Mouse (Mus musculus) inflammation-experienced regulatory T-cells, adult 6 months (primary cell): ENCODE measurements around the gene Olfr646. TPM values are rescaled to one million over a fixed set of nuclear protein-coding genes. Genes with fewer than 3 reads are reported as not detected.

Experiments used
- ATAC-seq: one replicate; pipeline ENCODE4 v1.8.0; 2017
- polyA plus RNA-seq, 3 experiments: library from polyadenylated mRNA; unstranded; fragments of 100-300 nt; shearing (Covaris generic); gene quantifications; one replicate each; pipeline ENCODE4 v1.2.1; 2017

Gene Olfr646
- not detected for polyA plus RNA-seq

- no peak for ATAC-seq
Observed at GRCm38 (mm10) chr7:104104757-104104972, at the start of gene Olfr646. TSS of gene Olfr646 (plus strand) at chr7:104104873.

GRCm38 (mm10) chr7:104059215-104059614 lies 45.5 kb upstream of the Olfr646 start:
- no peak for ATAC-seq

- no peak for ATAC-seq
Observed at GRCm38 (mm10) chr7:104061345-104061744, 43.3 kb upstream of the Olfr646 start, which contains the start of gene 4930516K23Rik. TSS of gene 4930516K23Rik (minus strand) at chr7:104061445.

- no peak for ATAC-seq
Observed at GRCm38 (mm10) chr7:104071769-104072168, 32.9 kb upstream of the Olfr646 start, which contains the start of gene Olfr644. TSS of gene Olfr644 (minus strand) at chr7:104071869.

- ATAC-seq, result no peak
Observed at GRCm38 (mm10) chr7:104085365-104085764, 19.3 kb upstream of the Olfr646 start, which contains the start of gene Olfr645. TSS of gene Olfr645 (minus strand) at chr7:104085465.

GRCm38 (mm10) chr7:104103913-104104756 lies 538 bp upstream of the Olfr646 start:
- no peak for ATAC-seq

- ATAC-seq, result no peak
Observed at GRCm38 (mm10) chr7:104129726-104130125, 25.1 kb downstream of the Olfr646 start, which contains the start of gene Ubqln5. TSS of gene Ubqln5 (minus strand) at chr7:104129826.

GRCm38 (mm10) chr7:104137305-104137704 lies 32.6 kb downstream of the Olfr646 start, which contains the start of gene Olfr643:
TSS of gene Olfr643 (minus strand) at chr7:104137405.
- no peak for ATAC-seq

- ATAC-seq, result no peak
Observed at GRCm38 (mm10) chr7:104143179-104143578, 38.5 kb downstream of the Olfr646 start, which contains the start of gene Ubqln3. TSS of gene Ubqln3 (minus strand) at chr7:104143279.

GRCm38 (mm10) chr7:104150456-104150855 lies 45.8 kb downstream of the Olfr646 start, which contains the start of gene Ubqlnl:
TSS of gene Ubqlnl (minus strand) at chr7:104150556.
- no peak for ATAC-seq

Other genes starting within 250 kb of the Olfr646 start
- not detected for gene Olfr66, start 218.6 kb upstream of the Olfr646 start, polyA plus RNA-seq
- gene Olfr64, start 210.4 kb upstream of the Olfr646 start, polyA plus RNA-seq, result not detected
- gene Olfr65, start 201.4 kb upstream of the Olfr646 start, polyA plus RNA-seq, result not detected
- gene Olfr631, start 176.0 kb upstream of the Olfr646 start, polyA plus RNA-seq, result not detected
- gene Olfr632, start 170.5 kb upstream of the Olfr646 start, polyA plus RNA-seq, result not detected
- not detected for gene Olfr633, start 160.4 kb upstream of the Olfr646 start, polyA plus RNA-seq
- under 1 TPM in 1 of 3 experiments, not detected in 2; 0.07 TPM for gene Olfr635, start 133.7 kb upstream of the Olfr646 start, polyA plus RNA-seq
- not detected for gene Olfr638, start 106.1 kb upstream of the Olfr646 start, polyA plus RNA-seq
- not detected for gene Olfr639, start 87.6 kb upstream of the Olfr646 start, polyA plus RNA-seq
- gene Olfr640, start 79.3 kb upstream of the Olfr646 start, polyA plus RNA-seq, result not detected
- not detected for gene Olfr641, start 69.4 kb upstream of the Olfr646 start, polyA plus RNA-seq
- gene Olfr642, start 52.2 kb upstream of the Olfr646 start, polyA plus RNA-seq, result not detected
- gene 4930516K23Rik, start 43.4 kb upstream of the Olfr646 start, polyA plus RNA-seq, result not detected
- gene Olfr644, start 33.0 kb upstream of the Olfr646 start, polyA plus RNA-seq, result not detected
- gene Olfr645, start 19.4 kb upstream of the Olfr646 start, polyA plus RNA-seq, result not detected
- not detected for gene Ubqln5, start 25.0 kb downstream of the Olfr646 start, polyA plus RNA-seq
- gene Olfr643, start 32.5 kb downstream of the Olfr646 start, polyA plus RNA-seq, result not detected
- not detected for gene Ubqln3, start 38.4 kb downstream of the Olfr646 start, polyA plus RNA-seq
- gene Ubqlnl, start 45.7 kb downstream of the Olfr646 start, polyA plus RNA-seq, result not detected
- not detected for gene Olfm5, start 60.0 kb downstream of the Olfr646 start, polyA plus RNA-seq
- under 1 TPM; 0.20 to 0.50 (median 0.25) TPM for gene Olfr648, start 78.5 kb downstream of the Olfr646 start, polyA plus RNA-seq
- not detected for gene Olfr649, start 91.1 kb downstream of the Olfr646 start, polyA plus RNA-seq
- gene Trim6, start 113.9 kb downstream of the Olfr646 start, polyA plus RNA-seq, result 1 to 10 TPM in 2 of 3 experiments, not detected in 1; 1.4 to 2.2 TPM
- gene Trim34a, start 139.6 kb downstream of the Olfr646 start, polyA plus RNA-seq, result 10 to 100 TPM; 50.1 to 60.0 (median 60.0) TPM
- 10 to 100 TPM; 24.5 to 43.4 (median 41.7) TPM for gene Trim5, start 183.2 kb downstream of the Olfr646 start, polyA plus RNA-seq
- 100 to 1,000 TPM; 110 to 206 (median 165) TPM for gene Trim12a, start 210.6 kb downstream of the Olfr646 start, polyA plus RNA-seq
- gene Trim34b, start 224.6 kb downstream of the Olfr646 start, polyA plus RNA-seq, result 1 to 10 TPM in 2 of 3 experiments, under 1 TPM in 1; 0.57 to 2.0 (median 1.7) TPM
- gene Trim12c, start 248.5 kb downstream of the Olfr646 start, polyA plus RNA-seq, result 10 to 100 TPM; 14.6 to 21.1 (median 15.5) TPM